Mouse (Mus musculus): ENCODE results near the gene Ank.

Gene Ank

GRCm38 (mm10) chr15:27633941-27634900, 167.7 kb downstream of the Ank start:
- no peak for DNase-seq (ENCODE audit: low read depth)

GRCm38 (mm10) chr15:27641171-27641570, 174.7 kb downstream of the Ank start:
- DNase-seq (ENCODE audit: low read depth), result peak; percentile 84

GRCm38 (mm10) chr15:27642895-27643294, 176.4 kb downstream of the Ank start:
- peak; percentile 72 for DNase-seq (ENCODE audit: low read depth)
